Mouse (Mus musculus) heart, adult 2 months (tissue): ENCODE measurements at regions not wholly inside any gene's neighbourhood (a gene's known extent, or its start where the extent isn't known, plus 50 kb on each side); places are given as distances from the start of the nearest gene placed in this dataset.

Experiments used
- CTCF ChIP-seq: fragments of 200-600 bp; IDR thresholded peaks from 2 replicates; pipeline ENCODE4 v1.8.1; 2022; ENCODE audit warnings: antibody characterized with exemption, mild to moderate bottlenecking, moderate library complexity
- EP300 ChIP-seq: fragments of 200-500 bp; IDR thresholded peaks from 2 replicates; pipeline ENCODE4 v1.6.1; 2011; ENCODE audit warnings: low read depth, low read length, control low read depth; ENCODE audit not compliant: insufficient read depth
- POLR2A ChIP-seq: fragments of 200-500 bp; IDR thresholded peaks from 2 replicates; pipeline ENCODE4 v1.6.1; 2011; ENCODE audit warnings: mild to moderate bottlenecking, low read depth, low read length, control low read depth; ENCODE audit not compliant: insufficient read depth

- TF ChIP-seq CTCF (no peak), POLR2A (no peak), EP300 (no peak)
Measured at GRCm38 (mm10) chr1:83959756-83960155, 404.2 kb downstream of the Pid1 start.
